Mouse (Mus musculus): Measurements from ENCODE around the gene Kbtbd7. TPM values are rescaled to one million over a fixed set of nuclear protein-coding genes. Genes with fewer than 3 reads are reported as not detected.
"Not testable (repeated sequence)": the region's sequence is repeated elsewhere in the genome, so short reads cannot be mapped to it uniquely, and the experiment has no call there.

The Kbtbd7 gene
- total RNA-seq, 2 experiments from 2014 or later: 20.5 to 26.7 TPM

- peak; percentile 38; the same call in 1 of the 2 replicates for ATAC-seq (ENCODE audit: poor library complexity, severe bottlenecking)
These were observed 18.8 kb downstream of the Kbtbd7 start for GRCm38 (mm10) chr14:79445055-79445620.

- ATAC-seq (ENCODE audit: poor library complexity, severe bottlenecking): peak; percentile 97
These were observed 25.6 kb downstream of the Kbtbd7 start, which contains the start of gene Kbtbd6 for GRCm38 (mm10) chr14:79451681-79452590. TSS of gene Kbtbd6 (plus strand) at chr14:79451835.

- ATAC-seq (ENCODE audit: poor library complexity, severe bottlenecking): not testable (repeated sequence)
These were observed 26.3 kb downstream of the Kbtbd7 start for GRCm38 (mm10) chr14:79452591-79452934.

- ATAC-seq (ENCODE audit: poor library complexity, severe bottlenecking): no peak
These were observed 34.1 kb downstream of the Kbtbd7 start for GRCm38 (mm10) chr14:79460401-79460800.

GRCm38 (mm10) chr14:79460988-79461387, 34.7 kb downstream of the Kbtbd7 start:
- peak; percentile 75 for ATAC-seq (ENCODE audit: poor library complexity, severe bottlenecking)

- 0 out of 2 replicates have a peak, but pooled peaks have one; percentile 21 for ATAC-seq (ENCODE audit: poor library complexity, severe bottlenecking)
These were observed 39.3 kb downstream of the Kbtbd7 start for GRCm38 (mm10) chr14:79465623-79466022.

GRCm38 (mm10) chr14:79467621-79468020, 41.3 kb downstream of the Kbtbd7 start:
- ATAC-seq (ENCODE audit: poor library complexity, severe bottlenecking): peak; percentile 54; the same call in 1 of the 2 replicates

GRCm38 (mm10) chr14:79473384-79473783, 47.1 kb downstream of the Kbtbd7 start:
- ATAC-seq (ENCODE audit: poor library complexity, severe bottlenecking): no peak

Other genes starting within 250 kb of the Kbtbd7 start
- gene Zfp957, start 179.1 kb upstream of the Kbtbd7 start, total RNA-seq (2015): not detected in 2 replicates
- not detected in 2 replicates for gene Zfp957, start 179.1 kb upstream of the Kbtbd7 start, total RNA-seq (2017)
- 11.7 and 13.7 TPM in 2 replicates for gene Rgcc, start 124.9 kb upstream of the Kbtbd7 start, total RNA-seq (2015)
- gene Rgcc, start 124.9 kb upstream of the Kbtbd7 start, total RNA-seq (2017): 12.4 and 12.8 TPM in 2 replicates
- gene Naa16, start 35.7 kb upstream of the Kbtbd7 start, total RNA-seq (2015): 41.7 and 51.0 TPM in 2 replicates
- gene Naa16, start 35.7 kb upstream of the Kbtbd7 start, total RNA-seq (2017): 30.3 and 44.1 TPM in 2 replicates
- gene Mtrf1, start 28.7 kb upstream of the Kbtbd7 start, total RNA-seq (2015): 4.6 and 6.5 TPM in 2 replicates
- 12.6 and 13.7 TPM in 2 replicates for gene Mtrf1, start 28.7 kb upstream of the Kbtbd7 start, total RNA-seq (2017)
- 6.6 and 8.3 TPM in 2 replicates for gene Kbtbd6, start 25.3 kb downstream of the Kbtbd7 start, total RNA-seq (2015)
- 7.4 and 8.0 TPM in 2 replicates for gene Kbtbd6, start 25.3 kb downstream of the Kbtbd7 start, total RNA-seq (2017)
- 66.4 and 69.3 TPM in 2 replicates for gene Elf1, start 54.7 kb downstream of the Kbtbd7 start, total RNA-seq (2015)
- 138 and 142 TPM in 2 replicates for gene Elf1, start 54.7 kb downstream of the Kbtbd7 start, total RNA-seq (2017)
- 31.4 and 38.6 TPM in 2 replicates for gene Wbp4, start 55.0 kb downstream of the Kbtbd7 start, total RNA-seq (2015)
- gene Wbp4, start 55.0 kb downstream of the Kbtbd7 start, total RNA-seq (2017): 72.6 and 75.8 TPM in 2 replicates
- gene Sugt1, start 161.2 kb downstream of the Kbtbd7 start, total RNA-seq (2015): 99.6 and 121 TPM in 2 replicates
- 145 and 165 TPM in 2 replicates for gene Sugt1, start 161.2 kb downstream of the Kbtbd7 start, total RNA-seq (2017)
- gene Cnmd, start 235.7 kb downstream of the Kbtbd7 start, total RNA-seq (2015): 0.56 TPM in 1 of 2 replicates, not detected in the other
- not detected in 2 replicates for gene Cnmd, start 235.7 kb downstream of the Kbtbd7 start, total RNA-seq (2017)